Mouse (Mus musculus): ENCODE results near the gene Cks1b.
"Not testable (repeated sequence)": the region's sequence is repeated elsewhere in the genome, so short reads cannot be mapped to it uniquely, and the experiment has no call there.

Cks1b gene

GRCm38 (mm10) chr3:89418170-89418860, at the start of gene Cks1b, which contains the start of gene Shc1:
TSS of gene Cks1b (minus strand) at chr3:89418383.
TSS of gene Shc1 (plus strand) at chr3:89418443.
- DNase-seq, result peak; percentile 91 to 92

- DNase-seq, result peak; percentile 96 to 97
Observed at GRCm38 (mm10) chr3:89458965-89459807, 41.0 kb upstream of the Cks1b start.

DNA sequence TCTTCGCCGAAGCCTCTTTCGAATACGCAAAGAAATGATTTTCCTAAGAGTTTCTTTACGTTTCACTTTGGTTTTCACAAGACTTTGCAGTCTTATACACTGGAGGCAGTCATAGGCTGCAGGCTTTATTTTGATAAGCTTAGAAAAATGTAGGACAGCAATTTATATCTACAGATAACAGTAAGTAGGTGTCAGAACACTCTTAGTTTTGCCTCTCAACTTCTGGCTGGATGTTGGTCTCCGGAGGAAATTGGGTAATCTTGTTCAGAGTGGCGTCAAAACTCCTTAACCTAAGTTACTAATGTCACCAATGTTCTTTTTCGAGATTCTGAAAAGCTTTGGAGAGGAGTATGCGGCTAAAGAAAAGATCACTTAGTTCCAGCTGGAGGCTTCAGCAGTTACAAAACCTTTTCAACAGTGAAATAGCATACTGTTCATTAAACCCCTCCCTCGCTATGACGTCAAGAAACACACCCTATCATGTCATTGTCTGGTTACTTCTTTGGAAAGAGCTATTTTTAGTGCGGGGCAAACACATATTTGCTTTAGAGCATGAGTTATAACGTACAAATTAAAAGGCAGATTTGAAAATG, 40.3 kb upstream of the Cks1b start:
- peak in 1 of 2 experiments; percentile 29 for DNase-seq

- peak; percentile 64 to 79 for DNase-seq
Observed at GRCm38 (mm10) chr3:89456726-89457665, 38.8 kb upstream of the Cks1b start.

GRCm38 (mm10) chr3:89455786-89456285, 37.7 kb upstream of the Cks1b start:
- DNase-seq, result no peak

DNA sequence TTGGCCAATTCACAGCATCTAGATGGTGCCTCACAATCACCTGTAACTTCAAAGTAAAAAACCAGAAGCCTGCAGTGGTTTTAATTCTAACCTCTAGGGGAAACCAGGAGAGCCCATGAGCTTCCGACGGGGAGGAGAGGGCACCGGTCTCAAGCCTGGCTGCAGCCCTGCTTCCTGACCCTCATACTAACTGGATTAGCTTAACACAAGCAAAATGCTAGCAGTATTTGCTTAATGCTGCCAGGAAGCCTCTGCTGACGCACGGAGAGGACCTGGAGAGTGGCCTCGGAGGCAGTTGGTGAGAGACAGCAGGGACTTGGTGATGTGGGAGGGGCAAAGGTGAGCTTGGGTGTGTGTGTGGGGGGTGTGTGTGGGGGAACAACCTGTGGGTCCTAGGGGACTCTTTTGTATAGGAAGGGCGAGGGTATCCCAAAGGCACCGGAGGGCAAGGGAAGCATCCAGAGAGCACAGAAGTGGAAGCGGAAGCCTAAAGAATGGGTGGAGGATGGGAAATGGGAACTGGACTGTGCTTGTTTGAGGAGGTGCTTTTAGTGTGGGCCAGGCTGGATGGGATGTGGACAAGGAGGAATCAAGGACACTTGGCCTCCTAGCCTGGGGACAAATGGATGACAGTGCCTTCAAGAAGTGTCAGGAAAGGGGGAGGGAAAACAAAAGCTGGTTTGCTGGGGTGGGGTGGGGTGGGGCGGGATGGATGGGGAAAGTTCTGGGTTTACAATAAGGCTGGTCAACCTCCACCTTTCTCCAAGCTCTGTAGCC, 36.4 kb upstream of the Cks1b start, which contains the start of gene Pmvk:
Gene Pmvk (plus strand): TSS at position 141 of the 777 bp plus-strand sequence.
- no peak for DNase-seq

- no peak for DNase-seq
Observed at GRCm38 (mm10) chr3:89451916-89452315, 33.7 kb upstream of the Cks1b start.

DNA sequence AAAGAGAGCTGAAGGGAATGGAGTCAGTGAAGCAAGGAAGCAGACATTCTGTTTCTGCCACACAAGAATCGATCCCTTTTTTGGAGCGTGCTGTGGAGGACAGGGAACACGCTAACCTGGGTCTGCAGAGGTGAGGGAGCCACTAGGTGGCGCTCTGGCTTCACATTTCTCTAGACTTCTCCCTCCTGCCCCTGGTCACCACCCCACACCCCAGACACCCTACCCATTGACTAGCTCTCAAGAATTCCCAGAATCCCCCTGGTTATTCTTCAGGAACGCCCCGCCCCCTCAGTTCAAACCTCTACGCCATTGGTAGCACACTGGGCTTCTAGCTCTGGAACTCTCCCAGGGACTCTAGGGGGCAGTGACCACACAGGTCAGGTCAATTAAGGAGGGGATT, 31.4 kb upstream of the Cks1b start:
- peak; percentile 81 to 87 for DNase-seq

DNA sequence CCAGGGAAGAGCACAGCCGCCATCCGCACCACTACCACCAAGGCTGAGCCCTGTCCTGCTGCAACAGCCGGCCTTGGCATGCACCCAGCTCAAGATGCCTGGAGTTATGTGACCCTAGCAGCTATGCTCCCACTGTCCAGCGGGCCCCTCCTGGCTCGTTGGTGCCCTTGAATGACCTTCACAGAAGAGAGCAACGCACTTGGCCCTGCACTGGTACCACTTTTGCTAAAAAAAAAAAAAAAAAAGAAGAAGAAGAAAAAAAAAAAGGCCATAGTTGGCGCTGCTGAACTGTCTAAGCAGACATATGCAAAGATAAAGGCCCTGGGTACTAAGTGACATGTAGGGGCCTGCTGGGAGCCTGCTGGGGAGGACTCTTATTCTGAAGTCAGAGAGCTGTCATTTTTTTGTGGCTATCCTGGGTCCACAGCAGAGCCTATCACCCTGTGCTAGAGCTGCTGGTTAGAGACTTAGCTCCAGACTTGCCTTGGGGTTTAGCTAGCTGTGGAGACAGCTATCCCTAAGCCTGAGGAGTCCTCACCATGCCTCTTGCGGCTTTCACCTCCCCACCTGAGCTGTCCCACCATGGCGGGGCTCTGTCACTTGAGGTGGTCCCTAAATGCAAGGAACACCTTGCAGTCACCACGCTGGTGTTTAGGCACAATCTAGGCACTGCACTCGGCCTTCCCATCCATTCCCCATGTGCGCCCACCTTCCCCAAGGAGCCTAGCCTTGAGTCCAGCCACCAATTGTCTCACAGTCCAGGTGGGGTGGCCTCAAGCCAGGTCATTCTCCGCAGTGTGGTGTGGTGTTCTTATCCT, 30.7 kb upstream of the Cks1b start:
- DNase-seq, result peak; percentile 44 to 63

- peak in 1 of 2 experiments; percentile 36 for DNase-seq
Observed at GRCm38 (mm10) chr3:89440691-89441090, 22.5 kb upstream of the Cks1b start.

DNA sequence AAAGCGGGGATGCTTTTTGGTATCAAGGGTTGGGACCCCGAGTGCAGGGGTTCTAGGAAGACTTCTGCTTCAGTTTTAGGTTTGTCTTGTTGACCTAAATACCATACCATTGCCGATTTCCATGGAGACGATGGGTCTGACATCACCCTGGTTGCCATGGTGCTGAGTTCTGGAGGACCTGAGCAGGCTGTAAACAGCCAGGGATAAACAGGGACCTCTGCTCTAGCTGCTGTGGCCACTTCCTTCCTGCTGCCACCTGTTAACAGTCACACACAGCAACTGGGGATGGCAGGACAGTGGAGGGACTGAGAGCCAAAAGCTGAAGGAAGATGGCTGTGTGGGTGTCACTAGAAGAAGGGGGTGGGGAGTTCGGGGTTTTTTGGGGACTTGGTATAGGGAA, 19.1 kb upstream of the Cks1b start:
- no peak for DNase-seq

- DNase-seq, result no peak
Observed at GRCm38 (mm10) chr3:89436176-89437113, 18.3 kb upstream of the Cks1b start, which contains the start of gene Pbxip1. TSS of gene Pbxip1 (plus strand) at chr3:89436706.

- no peak for DNase-seq
Observed at GRCm38 (mm10) chr3:89435041-89435440, 16.9 kb upstream of the Cks1b start.

DNA sequence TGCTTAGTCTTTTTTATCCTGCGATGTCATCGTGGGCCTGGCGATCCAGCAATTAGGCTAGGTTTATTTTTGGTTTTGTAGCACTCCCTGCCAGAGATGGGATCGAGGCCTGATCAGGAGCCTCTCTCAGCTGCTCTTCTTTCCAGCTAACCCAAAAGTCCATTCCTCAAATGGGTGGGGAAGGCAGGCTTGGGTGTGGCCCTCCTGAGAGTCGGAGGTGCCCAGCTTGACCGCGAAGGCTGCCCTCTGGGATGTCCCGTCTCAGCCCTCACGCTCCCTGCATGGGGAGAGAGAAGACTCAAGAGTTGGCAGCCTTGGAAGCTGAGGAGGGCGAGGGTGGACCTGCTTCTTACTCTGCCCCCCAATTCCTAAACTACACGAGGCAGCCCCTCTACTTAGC, 16.3 kb upstream of the Cks1b start:
- DNase-seq, result no peak

DNA sequence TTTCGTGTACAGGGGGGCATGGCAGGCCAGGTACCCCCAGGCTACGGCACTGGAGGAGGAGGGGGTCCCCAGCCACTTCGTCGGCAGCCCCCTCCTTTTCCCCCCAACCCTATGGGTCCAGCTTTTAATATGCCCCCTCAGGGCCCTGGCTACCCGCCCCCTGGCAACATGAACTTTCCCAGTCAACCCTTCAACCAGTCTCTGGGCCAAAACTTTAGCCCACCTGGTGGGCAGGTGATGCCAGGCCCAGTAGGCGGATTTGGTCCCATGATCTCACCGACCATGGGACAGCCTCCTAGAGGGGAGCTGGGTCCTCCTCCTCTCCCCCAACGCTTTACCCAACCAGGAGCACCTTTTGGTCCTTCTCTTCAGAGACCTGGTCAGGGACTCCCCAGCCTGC, 14.4 kb upstream of the Cks1b start:
- no peak for DNase-seq

GRCm38 (mm10) chr3:89430171-89431159, 12.3 kb upstream of the Cks1b start, which contains the start of gene Pygo2:
TSS of gene Pygo2 (plus strand) at chr3:89430214.
- peak; percentile 94 to 96 for DNase-seq

- DNase-seq, result not testable (repeated sequence)
Observed at GRCm38 (mm10) chr3:89429021-89429420, 10.8 kb upstream of the Cks1b start.

DNA sequence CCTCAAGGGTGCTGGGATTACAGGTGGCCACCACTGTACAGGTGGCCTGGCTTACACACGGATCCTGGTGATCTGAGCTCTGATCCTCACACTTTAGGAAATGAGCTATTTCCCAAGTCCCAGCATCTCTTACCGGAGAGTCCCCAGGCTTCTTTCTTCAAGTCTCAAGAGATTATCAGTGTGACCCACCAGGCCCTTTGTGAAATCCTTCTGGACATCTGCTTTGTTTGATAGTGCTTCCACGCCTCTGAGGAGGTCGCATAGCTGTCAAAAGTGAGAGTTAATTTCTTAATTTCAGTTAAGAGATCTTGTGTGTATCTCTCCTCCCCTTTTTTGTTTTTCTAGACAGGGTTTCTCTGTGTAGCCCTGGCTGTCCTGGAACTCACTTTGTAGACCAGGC, 7.7 kb upstream of the Cks1b start:
- no peak for DNase-seq
